Mouse (Mus musculus): ENCODE measurements around the gene Shisal1. TPM values are rescaled to one million over a fixed set of nuclear protein-coding genes. Genes with fewer than 3 reads are reported as not detected.

Gene Shisal1
- total and polyA plus RNA-seq, 3 experiments = not detected

GRCm38 (mm10) chr15:84366574-84366989 lies 80.3 kb downstream of the Shisal1 start:
- Histone ChIP-seq H3K9me3 (replicated peaks; ENCODE audit: insufficient read depth, low read length) (no peaks in the 10 kb centered on the region), H3K79me2 (ENCODE audit: control insufficient read depth, insufficient read depth, low read length, poor library complexity) (no peaks in the 10 kb centered on the region), H3K36me3 (ENCODE audit: control insufficient read depth in 1 of 2, insufficient read depth in 2 of 2, low read length in 2 of 2) (no peaks in the 10 kb centered on the region), H3K9ac (ENCODE audit: control insufficient read depth, low read depth, low read length, poor library complexity, severe bottlenecking) (no peak overlapping the region), H3K27me3 (ENCODE audit: control insufficient read depth in 1 of 2, insufficient read depth in 2 of 2, low read length in 2 of 2) (no peaks in the 10 kb centered on the region), H3K4me3 (ENCODE audit: control insufficient read depth in 1 of 2, insufficient read depth in 1 of 2, low read depth in 2 of 2, low read length in 2 of 2) (no peak overlapping the region), H3K27ac (ENCODE audit: control insufficient read depth, low read depth, low read length) (no peak overlapping the region), H3K4me1 (ENCODE audit: control insufficient read depth in 1 of 2, insufficient read depth in 2 of 2, low read length in 2 of 2) (no peaks in the 10 kb centered on the region)
- no peak for TF ChIP-seq ZNF384 (IDR thresholded peaks at IDR 0.05; ENCODE audit: low read depth, low read length)
- no peak for TF ChIP-seq ZC3H11A (IDR thresholded peaks at IDR 0.05; ENCODE audit: low read depth, low read length)
- TF ChIP-seq USF1 (IDR thresholded peaks at IDR 0.05; ENCODE audit: low read depth, low read length) = no peak
- no peak for TF ChIP-seq E2F4 (IDR thresholded peaks at IDR 0.05; ENCODE audit: borderline replicate concordance, low read depth, low read length)
- TF ChIP-seq UBTF (IDR thresholded peaks at IDR 0.05; ENCODE audit: borderline replicate concordance, insufficient read depth, low read depth, low read length) = no peak
- TF ChIP-seq MYB (IDR thresholded peaks at IDR 0.05; ENCODE audit: low read depth, low read length) = no peak
- no peak for TF ChIP-seq SIN3A (IDR thresholded peaks at IDR 0.05; ENCODE audit: low read length)
- no peak for TF ChIP-seq NELFE (IDR thresholded peaks at IDR 0.05; ENCODE audit: low read depth, low read length)
- no peak for TF ChIP-seq MEF2A (IDR thresholded peaks at IDR 0.05; ENCODE audit: extremely low read depth, insufficient replicate concordance, low read depth, low read length, poor library complexity, severe bottlenecking)
- no peak for TF ChIP-seq ZMIZ1 (IDR thresholded peaks at IDR 0.05; ENCODE audit: low read depth, low read length)
- no peak for TF ChIP-seq EP300 (IDR thresholded peaks at IDR 0.05; ENCODE audit: low read depth in 1 of 2, low read length in 2 of 2)
- TF ChIP-seq NRF1 (IDR thresholded peaks at IDR 0.05; ENCODE audit: insufficient read depth, low read depth, low read length, poor library complexity, severe bottlenecking) = no peak
- no peak for TF ChIP-seq CTCF (IDR thresholded peaks at IDR 0.05 in 2 of 3, conservative IDR thresholded peaks at IDR 0.05 in 1 of 3; ENCODE audit: control insufficient read depth in 1 of 3, insufficient read depth in 1 of 3, low read depth in 2 of 3, low read length in 3 of 3, poor library complexity in 1 of 3, severe bottlenecking in 1 of 3)
- DNase-seq (ENCODE audit: low read depth, low spot score) = no peak

- H3K79me2 ChIP-seq (ENCODE audit: control insufficient read depth, insufficient read depth, low read length, poor library complexity) = no peaks in the 10 kb centered on the region
- H3K9ac ChIP-seq (ENCODE audit: control insufficient read depth, low read depth, low read length, poor library complexity, severe bottlenecking) = no peak overlapping the region
- H3K9me3 ChIP-seq (replicated peaks; ENCODE audit: insufficient read depth, low read length) = no peaks in the 10 kb centered on the region
- no peaks in the 10 kb centered on the region for H3K36me3 ChIP-seq (ENCODE audit: control insufficient read depth in 1 of 2, insufficient read depth in 2 of 2, low read length in 2 of 2)
- DNase-seq (ENCODE audit: low read depth, low spot score) = no peak
- no peak overlapping the region for H3K27ac ChIP-seq (ENCODE audit: control insufficient read depth, low read depth, low read length)
- H3K4me1 ChIP-seq (ENCODE audit: control insufficient read depth in 1 of 2, insufficient read depth in 2 of 2, low read length in 2 of 2) = no peaks in the 10 kb centered on the region
- no peaks in the 10 kb centered on the region for H3K27me3 ChIP-seq (ENCODE audit: control insufficient read depth in 1 of 2, insufficient read depth in 2 of 2, low read length in 2 of 2)
- no peak overlapping the region for H3K4me3 ChIP-seq (ENCODE audit: control insufficient read depth in 1 of 2, insufficient read depth in 1 of 2, low read depth in 2 of 2, low read length in 2 of 2)
- TF ChIP-seq E2F4 (IDR thresholded peaks at IDR 0.05; ENCODE audit: borderline replicate concordance, low read depth, low read length) (no peak), BHLHE40 (IDR thresholded peaks at IDR 0.05; ENCODE audit: borderline replicate concordance, low read depth, low read length) (no peak), RCOR1 (IDR thresholded peaks at IDR 0.05; ENCODE audit: low read depth, low read length) (no peak), MEF2A (IDR thresholded peaks at IDR 0.05; ENCODE audit: extremely low read depth, insufficient replicate concordance, low read depth, low read length, poor library complexity, severe bottlenecking) (no peak), TCF12 (IDR thresholded peaks at IDR 0.05; ENCODE audit: low read depth, low read length) (no peak), HCFC1 (IDR thresholded peaks at IDR 0.05; ENCODE audit: low read depth, low read length) (no peak), ZNF384 (IDR thresholded peaks at IDR 0.05; ENCODE audit: low read depth, low read length) (no peak), MAZ (IDR thresholded peaks at IDR 0.05; ENCODE audit: low read depth, low read length) (no peak), POLR2AphosphoS2 (IDR thresholded peaks at IDR 0.05; ENCODE audit: low read length) (no peak), GATA1 (IDR thresholded peaks at IDR 0.05; ENCODE audit: low read depth, low read length) (no peak), MXI1 (IDR thresholded peaks at IDR 0.05; ENCODE audit: low read depth, low read length) (no peak)
These were observed 81.1 kb downstream of the Shisal1 start for GRCm38 (mm10) chr15:84365675-84366381.
